ENCODE assay signal across 17 mouse cellular contexts in the genomic region with DNA sequence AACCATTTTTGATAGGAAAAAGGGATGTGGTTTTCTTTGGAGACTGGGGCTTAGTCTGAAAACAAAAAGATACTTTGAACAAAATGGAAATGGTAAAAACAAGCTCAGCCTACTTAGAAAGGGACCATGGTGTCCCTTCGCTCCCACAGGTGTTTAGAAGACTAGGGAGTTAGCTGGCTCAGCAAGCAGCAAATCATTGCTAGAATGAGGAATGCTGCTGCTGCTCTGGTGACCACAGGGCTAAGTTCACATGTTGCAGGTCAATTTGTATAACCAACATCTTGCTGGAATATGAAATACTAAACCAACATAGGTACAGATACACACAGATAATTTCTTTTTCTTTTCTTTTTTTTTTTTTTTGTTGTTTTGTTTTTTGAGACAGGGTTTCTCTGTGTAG.
"Had no signal": no experiment of that assay in that cellular context is flagged by ENCODE, and none has a peak within 500 bp of the region (broad histone marks: within the 10 kb centered on the region; RNA-seq: fewer than 3 reads in every experiment).

No protein-coding gene starts in this region.

- H3K9ac ChIP-seq: limb, embryonic 13.5 days; lung, embryonic 14.5 days; neural tube, embryonic 15.5 days had no signal

- ATAC-seq: hindbrain, embryonic 16.5 days; inflammation-experienced regulatory T-cells, adult 6 months had no signal

- DNase-seq: left cerebral cortex, postnatal 4 days; lung, embryonic 14.5 days; lung, postnatal 10 days; lung, postnatal 4 days; midbrain, embryonic 14.5 days; retina, postnatal 1 day; right cerebral cortex, postnatal 4 days; spleen, adult 18-20 months; thymus, adult 18-20 months; thymus, postnatal 25 days had no signal

- H3K9me3 ChIP-seq: limb, embryonic 13.5 days; midbrain, embryonic 10.5 days; neural tube, embryonic 15.5 days had no signal

- H3K4me1 ChIP-seq: neural tube, embryonic 15.5 days had no signal

- H3K27ac ChIP-seq: limb, embryonic 13.5 days had no signal

- H3K4me3 ChIP-seq: limb, embryonic 13.5 days; midbrain, embryonic 10.5 days; myocyte; neural tube, embryonic 15.5 days had no signal

- H3K27me3 ChIP-seq: limb, embryonic 13.5 days; neural tube, embryonic 15.5 days had no signal

- H3K4me2 ChIP-seq: limb, embryonic 13.5 days; liver, embryonic 11.5 days; lung, embryonic 14.5 days; neural tube, embryonic 15.5 days had no signal
